Mouse (Mus musculus) B cell, adult 2 months (primary cell): ENCODE results near the gene Rhbdl1.

Experiments
- DNase-seq, 2 experiments: peaks; one replicate each; pipeline ENCODE4 v3.0.0; 2022

The Rhbdl1 gene

DNA sequence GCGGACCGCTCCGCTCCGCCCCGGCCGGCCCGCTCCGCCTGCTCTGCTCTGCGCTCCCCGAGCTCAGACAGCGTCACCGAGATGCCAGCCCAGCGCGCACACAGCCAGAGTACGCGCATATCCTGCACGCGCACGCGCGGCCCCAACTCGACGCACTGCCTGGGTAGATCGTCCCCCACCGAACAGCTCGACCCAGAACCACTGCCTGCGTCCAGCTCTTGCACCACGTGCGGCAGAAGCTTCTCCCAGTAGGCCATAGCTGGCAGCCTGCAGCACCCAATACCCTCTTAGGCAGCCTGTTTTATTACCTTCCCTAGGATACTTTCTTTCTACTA, at the start of gene Rhbdl1:
Gene Rhbdl1 (minus strand): TSS at position 220 of the 335 bp plus-strand sequence.
- DNase-seq, result peak; percentile 38 to 42

DNA sequence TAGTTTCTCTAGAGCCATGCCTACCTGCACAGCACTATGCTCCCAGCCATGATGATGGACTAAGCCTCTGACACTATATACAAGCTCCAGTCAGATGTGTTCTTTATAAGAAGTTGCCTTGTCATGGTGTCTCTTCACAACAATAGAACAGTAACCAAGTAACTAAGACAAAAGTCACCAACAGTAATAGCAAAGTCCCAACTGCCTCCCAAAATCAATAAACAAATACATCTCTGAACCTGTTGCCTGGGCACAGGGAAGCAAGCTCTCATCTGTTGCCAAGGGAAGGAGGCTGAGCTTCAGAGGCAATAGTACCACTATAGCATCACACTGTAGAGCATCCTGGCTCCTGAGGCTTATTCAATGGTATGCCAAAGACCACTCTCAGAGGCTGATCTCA, 49.7 kb upstream of the Rhbdl1 start:
- DNase-seq, result no peak

DNA sequence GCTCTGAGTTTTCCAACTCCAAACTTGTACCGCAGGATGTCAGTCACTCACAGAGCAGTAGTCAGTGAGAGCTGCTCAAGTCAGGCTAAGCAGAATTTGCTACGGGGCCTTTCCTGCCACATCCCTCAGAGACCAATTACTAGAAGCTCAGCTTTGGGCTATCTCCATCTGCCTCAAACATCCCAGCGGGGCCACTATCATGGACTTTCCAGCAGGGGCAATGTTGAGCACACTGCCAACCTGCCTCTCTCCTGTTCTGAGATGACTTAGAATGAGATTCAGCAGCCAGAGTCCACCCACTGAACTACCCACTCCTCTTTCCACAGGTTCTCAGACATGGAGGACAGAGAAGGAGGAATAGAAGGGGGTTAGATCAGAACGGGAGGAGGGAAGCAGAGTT, 48.5 kb upstream of the Rhbdl1 start:
- peak; percentile 30 to 32 for DNase-seq

DNA sequence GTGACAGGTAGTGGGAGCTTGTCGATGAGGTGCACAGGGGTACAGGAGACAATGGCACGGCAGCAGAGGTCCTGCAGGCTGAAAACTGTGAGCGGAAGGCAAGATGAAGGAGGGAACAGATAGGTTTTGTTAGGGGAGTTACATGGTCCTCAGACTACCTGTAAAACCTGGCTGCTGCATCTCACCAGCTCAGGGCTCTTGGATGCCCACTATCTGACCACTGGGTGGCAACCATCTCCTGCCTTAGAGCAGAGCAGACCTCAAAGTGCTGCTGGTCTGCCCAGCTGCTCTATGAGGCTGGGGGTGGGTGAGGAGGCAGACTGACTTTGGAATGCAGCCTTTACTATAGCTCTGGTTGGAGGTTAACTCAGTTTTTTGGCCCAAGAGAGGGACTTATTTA, 46.7 kb upstream of the Rhbdl1 start:
- no peak for DNase-seq

DNA sequence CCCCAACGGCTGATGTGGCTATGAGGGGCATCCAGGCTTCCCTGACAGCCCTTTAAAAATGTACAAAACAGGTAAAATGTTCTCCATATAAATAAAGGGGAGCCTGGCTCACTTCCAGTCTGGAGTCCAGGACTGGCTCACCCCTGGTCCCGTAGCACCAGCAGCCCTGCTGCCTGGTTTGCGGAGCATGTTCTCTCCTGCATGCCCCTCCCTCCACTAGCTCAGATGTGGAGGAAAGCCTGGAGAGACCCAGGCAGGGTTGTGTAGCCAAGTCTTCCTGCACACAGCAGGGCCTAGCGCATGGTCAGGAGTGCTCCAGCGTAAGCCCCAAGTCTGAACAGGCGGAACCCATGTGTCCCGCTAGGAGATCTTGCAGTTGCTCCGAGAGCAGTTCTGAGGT, 46.2 kb upstream of the Rhbdl1 start:
- DNase-seq, result no peak

DNA sequence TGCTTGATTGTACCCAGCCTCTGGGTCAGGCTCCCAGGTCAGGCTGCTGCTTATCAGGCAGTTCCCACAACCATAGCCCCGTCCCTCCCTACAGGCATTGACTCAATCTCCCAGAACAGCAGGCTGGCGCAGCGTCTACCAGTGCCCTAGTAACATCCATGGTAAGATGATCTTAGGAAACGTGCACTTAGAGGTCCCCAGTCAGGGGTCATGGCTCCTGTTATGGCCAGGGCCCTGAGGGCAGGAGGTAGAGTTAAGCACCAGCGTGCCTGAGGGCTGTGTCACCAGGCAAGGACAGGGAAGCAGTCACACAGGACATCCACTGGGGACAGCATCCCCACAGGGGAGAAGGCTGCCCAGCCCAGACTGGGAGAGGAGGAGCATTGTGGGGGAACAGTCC, 45.2 kb upstream of the Rhbdl1 start:
- DNase-seq, result no peak

DNA sequence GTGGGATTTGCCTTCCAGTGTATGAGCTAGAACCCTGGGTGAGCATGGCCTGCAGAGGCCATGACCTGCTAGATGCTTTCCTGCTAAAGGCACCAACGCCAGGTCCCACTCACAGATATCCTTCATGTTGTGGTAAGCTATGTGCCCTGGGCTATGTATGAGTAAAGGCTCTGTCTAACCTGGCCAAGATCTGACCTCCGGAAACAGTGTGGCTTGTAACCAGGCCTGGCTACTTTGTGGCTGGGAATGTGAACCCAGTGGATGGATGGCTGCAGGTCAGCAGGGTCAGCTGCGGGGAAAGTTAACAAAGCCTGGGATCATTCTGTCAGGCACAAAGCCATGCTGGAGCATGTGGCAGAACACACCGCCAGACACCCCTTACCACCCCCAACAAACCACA, 44.6 kb upstream of the Rhbdl1 start:
- no peak for DNase-seq

DNA sequence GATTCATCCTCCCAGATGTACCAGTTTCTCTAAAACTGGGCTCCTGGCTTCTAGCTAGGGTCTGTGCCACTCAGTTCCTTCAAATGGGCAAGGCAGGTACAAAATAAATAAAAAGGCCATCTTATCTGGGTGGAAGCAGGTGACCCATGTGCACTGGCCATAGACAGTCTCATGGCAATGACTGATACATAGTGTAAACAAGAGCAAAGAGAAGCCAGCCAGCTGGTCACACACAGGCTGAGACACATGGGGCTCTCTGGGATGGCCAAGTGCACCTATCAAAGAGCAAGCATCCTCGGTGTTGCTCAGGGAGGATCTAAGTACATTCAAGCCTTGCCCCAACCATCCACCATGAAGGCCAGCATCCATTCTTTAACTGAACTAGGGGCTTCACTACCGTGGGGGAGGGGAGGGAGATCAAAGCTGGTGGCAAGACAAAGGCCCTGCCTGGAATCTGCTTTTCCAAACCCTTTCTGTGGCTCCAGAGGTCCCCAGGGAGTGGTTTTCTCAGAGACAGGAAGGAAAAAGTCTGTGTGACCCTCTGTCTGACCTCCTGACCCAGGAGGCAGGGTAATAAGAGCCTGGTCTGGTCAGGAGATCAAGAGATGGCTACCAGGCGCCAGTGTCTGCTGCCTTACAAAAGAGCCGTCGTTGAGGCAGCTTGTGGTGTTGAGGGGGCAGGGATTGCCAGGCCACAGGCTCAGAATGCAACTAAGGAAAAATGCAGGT, 44.0 kb upstream of the Rhbdl1 start:
- DNase-seq, result no peak

DNA sequence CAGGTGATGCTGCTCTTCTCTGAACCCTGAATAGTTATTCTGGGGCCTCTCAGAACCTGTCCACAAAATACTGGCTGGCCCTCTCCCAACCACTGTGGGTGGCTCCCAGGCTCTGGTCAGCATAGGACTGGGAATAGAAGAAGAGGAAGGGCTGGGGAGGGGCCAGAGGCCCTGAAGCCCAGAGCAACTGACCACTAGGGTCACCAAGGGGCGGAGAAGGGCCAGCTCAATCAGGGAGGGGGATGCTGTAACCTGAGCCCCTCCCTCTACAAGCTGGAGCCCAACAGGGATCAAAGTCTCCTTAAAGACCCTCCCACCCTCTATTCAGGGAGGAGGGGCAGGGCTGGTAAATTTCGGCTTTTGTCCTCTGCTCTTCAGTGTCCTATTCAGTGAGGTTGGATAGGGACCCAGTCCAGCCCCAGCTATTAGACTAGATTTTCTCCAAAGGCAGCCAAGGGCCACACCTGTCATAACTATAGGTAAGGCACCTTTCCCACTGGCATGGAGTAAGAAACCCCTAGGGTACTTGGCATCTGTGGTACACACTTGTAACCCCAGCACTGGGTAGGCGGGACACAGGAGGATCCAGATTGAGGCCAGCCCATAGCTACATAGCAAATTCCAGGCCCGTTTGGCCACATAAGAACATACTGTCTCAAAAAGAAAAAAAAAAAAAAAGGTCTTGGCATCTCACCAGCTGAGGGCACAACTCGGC, 43.3 kb upstream of the Rhbdl1 start, which contains the start of gene Wfikkn1:
Gene Wfikkn1 (minus strand): TSS at position 663 of the 715 bp plus-strand sequence.
- no peak for DNase-seq

DNA sequence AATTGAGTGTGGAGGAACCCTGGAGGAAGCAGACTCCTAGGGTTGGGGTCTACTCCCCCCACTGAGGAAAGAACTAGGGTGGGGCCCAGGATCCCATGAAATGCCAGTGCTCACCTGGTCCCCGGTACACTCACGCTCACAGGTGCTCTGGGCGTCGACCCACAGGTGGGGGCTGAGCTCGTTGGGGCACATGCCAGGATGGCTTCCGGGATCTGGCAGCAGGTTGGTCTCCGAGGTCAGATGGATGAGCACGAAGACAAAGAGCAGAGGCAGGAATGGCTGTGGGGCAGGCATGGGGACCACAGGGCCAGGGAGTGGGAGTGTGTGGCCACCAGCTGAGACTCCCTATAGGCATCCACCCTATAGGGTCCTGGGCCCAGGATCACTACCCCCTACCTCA, 42.7 kb upstream of the Rhbdl1 start:
- DNase-seq, result no peak

DNA sequence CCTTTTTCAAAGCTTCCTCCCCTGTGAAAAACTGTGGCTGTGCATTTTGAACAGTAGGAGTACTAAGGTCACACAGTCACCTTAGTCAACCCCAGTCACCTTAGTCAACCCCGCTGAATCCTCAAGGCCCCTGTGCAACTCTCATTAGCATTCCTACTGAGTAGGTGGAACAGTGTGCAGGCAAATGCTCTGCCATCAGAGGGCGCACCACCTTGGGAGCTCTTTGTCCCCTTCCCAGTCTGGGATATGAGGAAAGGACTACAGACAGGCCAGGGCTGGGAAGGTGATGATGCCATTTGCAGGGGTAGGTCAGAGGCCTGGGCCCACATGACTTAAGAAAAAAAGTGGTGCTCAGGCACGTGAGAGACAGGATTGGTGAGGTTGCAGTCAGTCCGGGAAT, 42.2 kb upstream of the Rhbdl1 start:
- DNase-seq, result no peak

DNA sequence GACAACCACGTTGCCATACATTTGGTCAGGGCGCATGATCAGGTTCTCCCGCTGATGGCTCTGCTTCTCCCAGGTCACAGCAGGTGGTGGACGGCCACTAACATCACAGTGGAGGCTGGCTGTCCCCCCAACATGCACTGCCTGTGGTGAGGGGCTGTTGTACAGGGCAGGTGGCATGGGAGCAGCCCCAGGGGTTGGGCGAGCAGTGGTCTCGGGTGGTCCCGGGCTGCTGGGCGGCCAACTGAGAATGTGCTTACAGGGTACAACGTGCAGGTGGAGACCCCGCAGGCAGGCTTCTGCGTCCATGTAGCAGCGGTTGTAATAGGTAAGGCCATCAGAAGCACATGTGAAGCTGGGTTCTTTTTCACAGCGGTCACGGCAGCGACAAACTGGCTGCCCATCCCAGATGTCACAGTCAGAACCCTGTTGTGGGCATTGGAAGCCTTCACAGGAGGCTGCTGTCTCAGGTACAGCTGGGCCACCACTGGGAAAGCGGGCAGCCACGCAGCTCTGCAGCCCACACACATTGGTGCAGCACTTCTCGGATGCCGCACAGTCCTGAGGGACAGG, 41.6 kb upstream of the Rhbdl1 start:
- DNase-seq, result no peak

DNA sequence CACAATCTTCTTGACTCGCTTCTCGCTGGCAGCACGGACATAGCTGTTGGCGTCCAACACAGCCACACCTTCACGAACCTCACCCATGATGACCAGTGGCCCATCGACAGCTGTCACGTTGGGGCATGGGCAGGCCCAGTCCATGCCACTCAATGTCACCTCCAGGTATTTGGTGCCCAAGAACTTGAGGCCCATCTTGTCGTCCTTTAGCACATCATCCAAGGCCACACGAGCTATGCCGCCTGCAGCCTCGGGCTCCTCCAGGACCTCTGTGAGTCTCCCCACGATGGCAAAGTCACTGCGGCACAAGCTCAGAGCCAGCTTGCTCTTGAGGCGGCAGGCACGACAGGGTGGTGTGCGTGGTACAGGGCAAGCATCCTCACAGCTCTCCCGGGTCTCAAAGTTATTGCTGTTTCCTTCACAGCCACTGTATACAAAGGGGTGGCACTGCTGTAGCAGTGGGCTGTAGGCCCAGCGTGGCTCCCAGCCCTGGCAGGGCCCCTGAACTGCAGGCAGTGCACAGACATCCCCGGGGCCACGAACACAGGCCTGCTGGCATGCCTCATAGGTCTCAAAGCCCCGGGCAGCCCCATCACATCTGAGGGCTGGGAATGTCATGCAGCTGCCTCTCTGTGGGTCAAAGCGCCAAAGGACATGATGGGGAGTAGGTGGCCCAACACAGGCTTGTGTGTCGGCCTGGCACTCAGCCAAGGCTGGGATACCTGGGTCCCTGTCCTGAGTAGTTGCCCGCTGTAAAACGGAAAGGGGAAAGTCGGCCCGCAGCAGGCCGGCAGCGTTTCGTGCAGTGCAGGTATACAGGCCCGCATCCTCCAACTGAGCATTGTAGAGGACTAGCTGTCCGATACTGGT, 40.9 kb upstream of the Rhbdl1 start:
- no peak for DNase-seq

DNA sequence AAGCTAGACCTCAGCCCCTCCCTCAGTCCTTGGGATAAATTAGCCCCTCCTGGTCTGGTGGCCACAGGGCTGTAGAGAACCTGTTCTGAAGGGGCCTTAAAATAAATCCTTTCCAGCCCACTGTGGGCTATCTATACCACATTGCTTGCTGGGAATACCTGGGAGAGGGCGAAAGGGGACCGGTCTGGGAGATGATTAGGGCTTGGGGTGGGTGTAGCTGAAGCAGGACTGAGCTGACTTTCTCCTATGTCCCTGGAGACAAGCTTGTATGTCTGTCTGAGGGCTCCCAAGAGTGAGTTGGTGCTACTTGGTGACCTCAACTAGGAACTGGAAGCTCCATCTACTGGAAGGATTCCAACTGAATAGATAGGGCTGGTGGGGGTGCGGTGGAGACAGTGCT, 39.9 kb upstream of the Rhbdl1 start:
- no peak for DNase-seq

DNA sequence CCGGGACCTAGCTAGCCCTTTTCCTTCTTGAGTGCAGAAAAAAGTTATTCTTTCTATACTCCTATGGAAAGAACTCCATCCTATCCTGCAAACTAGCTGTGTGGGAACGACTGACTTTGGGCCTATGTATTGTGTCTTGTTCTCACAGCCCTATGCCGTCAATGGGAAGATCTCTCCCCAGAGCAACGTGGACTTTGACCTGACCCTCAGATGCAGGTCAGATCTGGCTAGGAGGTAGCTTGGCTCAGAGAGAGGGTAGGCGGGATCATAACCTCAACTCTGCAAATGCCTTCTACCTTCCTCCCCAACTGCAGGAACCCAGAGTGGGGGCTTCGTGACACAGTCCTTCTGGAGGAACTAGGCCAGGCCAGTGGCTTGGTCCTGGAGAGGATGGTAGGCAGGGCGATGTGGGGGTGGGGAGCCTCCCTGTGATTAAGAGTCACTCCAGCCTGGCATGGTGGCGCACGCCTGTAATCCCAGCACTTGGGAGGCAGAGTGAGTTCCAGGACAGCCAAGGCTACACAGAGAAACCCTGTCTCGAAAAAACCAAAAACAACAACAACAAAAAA, 39.3 kb upstream of the Rhbdl1 start:
- no peak for DNase-seq

DNA sequence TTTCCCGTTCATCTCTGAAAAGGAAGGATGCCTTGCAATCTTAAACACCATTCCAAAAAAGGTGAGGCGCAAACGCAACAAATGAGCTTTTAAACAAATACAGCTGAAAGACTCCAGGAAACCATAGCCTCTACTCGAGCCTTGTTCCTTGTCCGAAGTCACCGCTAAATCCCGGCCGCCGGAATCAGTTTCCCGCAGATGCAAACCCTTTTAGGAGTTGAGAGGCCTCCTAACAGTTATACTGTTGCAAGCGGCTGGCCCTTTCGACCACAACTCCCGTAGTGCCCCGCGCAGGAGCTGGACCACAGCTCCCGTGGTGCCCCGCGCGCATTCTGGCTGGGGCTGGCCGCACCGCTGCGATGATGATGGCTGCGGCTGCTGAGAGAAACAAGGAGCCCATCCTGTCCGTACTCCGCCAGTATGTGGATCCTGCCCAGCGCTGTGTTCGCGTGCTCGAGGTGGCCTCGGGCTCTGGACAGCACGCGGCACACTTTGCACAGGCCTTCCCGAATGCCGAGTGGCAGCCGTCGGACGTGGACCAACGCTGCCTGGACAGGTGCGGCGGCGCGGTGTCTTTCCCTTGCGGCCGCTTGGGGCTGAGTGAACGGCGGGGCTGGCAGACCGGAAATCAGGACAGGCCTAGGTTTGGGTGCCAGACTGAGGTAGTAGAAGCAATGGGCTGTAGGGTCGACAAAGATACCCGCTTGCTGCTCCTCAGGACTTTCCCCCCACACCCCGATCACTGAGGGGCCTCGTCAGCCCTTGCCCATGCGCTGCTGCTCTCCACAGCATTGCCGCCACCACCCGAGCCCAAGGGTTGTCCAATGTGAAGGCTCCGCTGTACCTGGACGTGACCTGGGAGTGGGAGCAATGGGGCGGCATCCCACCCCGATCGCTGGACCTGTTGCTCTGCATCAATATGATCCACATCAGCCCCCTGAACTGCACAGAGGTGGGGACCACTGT, 38.4 kb upstream of the Rhbdl1 start:
- peak; percentile 86 to 87 for DNase-seq

DNA sequence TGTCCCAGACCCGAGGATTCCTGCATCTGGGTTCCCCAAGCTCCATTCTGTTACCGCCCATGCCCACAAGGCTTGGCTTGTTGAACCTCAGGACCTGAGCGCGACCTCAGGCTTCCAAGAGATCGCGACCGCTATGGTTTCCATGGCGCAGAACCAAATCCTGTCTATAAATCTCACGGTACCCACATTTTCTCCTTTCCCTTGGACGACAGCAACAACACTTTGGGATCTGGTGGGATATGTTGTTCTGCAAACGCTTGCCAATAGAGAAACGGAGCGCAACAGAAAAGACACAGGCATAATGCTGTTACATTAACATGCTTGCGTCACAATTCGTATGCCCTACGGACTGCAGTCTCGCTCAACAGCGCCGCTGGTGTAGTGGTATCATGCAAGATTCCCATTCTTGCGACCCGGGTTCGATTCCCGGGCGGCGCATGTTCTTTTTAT, 37.7 kb upstream of the Rhbdl1 start, which contains the start of gene Mettl26:
Gene Mettl26 (plus strand): TSS at position 354 of the 450 bp plus-strand sequence.
- peak; percentile 96 for DNase-seq

DNA sequence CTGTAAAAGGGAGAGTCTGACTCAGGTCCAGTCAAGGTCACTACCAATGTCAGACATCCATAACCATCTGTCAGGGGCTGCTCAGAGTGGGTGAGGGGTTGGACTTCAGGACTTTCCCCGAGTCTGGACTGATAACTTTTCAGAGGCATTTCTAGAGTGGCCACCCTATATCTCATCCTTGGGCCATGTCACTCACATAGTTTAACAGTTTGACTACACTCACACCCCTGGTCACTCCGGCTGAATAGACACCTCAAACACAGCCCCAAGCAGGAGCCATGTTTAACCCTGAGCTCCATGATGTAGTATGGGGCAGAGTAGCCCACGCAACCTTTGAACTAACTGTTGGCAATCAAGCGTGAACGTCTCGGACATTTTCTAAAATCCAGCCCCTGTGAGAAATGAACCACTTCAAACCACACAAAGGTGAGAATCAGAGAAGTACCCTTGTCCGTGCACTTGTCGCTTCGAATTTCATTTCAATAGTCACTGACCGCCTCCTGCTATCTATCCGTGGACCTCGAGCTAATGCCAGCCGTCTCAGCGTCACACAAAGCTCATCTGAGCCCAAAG, 37.1 kb upstream of the Rhbdl1 start:
- DNase-seq, result no peak

DNA sequence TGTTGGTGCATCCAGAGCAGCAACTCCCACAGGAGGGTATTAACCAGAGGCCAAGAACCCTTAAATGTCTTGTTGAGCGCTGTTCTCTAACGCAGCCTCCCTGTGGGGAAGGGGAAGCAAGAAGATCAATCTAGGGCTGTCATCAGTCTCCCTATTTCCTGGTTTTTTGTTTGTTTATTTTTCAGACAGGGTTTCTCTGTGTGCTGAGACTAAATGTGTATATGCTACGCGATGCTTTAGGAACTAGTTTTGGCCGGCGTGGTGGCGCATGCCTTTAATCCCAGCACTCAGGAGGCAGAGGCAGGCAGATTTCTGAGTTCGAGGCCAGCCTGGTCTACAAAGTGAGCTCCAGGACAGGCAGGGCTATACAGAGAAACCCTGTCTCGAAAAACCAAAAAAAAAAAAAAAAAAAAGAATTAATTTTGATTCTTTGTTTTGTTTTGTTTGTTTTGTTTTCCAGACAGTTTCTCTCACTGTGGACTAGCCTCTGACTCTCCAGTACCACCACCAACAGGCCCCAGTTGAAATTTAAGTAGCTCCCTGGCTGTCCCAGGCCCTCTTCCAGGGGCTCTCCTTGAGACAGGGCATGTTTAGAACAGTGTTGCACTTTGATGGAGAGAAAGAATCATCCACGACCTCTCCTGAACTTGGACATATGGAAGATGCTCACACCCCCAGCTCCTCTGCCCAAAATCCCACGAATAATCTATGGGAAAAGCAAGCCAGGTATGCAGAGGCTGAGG, 36.5 kb upstream of the Rhbdl1 start:
- DNase-seq, result no peak

DNA sequence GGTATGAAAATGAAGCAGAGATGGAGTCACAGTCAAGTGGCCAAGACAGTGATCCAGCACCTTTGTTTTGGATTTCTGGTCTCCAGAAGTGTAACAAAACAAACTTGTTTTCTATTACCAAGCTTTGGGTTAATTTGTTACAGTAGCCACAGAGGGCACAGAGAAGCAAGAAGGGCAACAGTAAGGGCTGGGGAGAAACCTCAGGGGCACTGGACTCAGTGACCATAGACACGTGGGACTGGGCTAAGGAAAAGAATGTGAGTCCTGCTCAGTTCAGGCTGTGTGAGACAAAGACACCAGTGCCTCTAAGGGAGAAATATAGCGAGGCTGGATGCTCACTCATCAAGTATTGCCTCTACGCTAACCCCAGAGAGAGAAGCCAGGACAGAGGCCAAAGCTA, 35.6 kb upstream of the Rhbdl1 start:
- no peak for DNase-seq
